Mouse (Mus musculus) limb, embryonic 12.5 days (tissue): ENCODE measurements around the gene Gpbp1. TPM values are rescaled to one million over a fixed set of nuclear protein-coding genes. Genes with fewer than 3 reads are reported as not detected.

ENCODE experiments used
- ATAC-seq: fragments of 200-750 bp; cut with Nextera tagmentation; 2 replicates; pipeline ENCODE4 v1.8.0; 2017; ENCODE audit warnings: low read depth, moderate TSS enrichment; ENCODE audit not compliant: insufficient number of reproducible peaks, insufficient read depth, low FRiP score, low TSS enrichment
- H3K27ac ChIP-seq: fragments of 300-500 bp; sonication (generic); 2 replicates; pipeline ENCODE4 v1.5.1; 2016; ENCODE audit warnings: mild to moderate bottlenecking, moderate library complexity
- H3K27me3 ChIP-seq: fragments of 300-500 bp; sonication (generic); 2 replicates; pipeline ENCODE4 v1.6.1; 2016; ENCODE audit warnings: mild to moderate bottlenecking, moderate library complexity
- H3K36me3 ChIP-seq: fragments of 300-500 bp; sonication (generic); 2 replicates; pipeline ENCODE4 v1.6.1; 2016; ENCODE audit warnings: mild to moderate bottlenecking, moderate library complexity
- H3K4me1 ChIP-seq: fragments of 300-500 bp; sonication (generic); replicated peaks from 2 replicates; pipeline ENCODE4 v1.6.1; 2016
- H3K4me2 ChIP-seq: fragments of 300-500 bp; sonication (generic); 2 replicates; pipeline ENCODE4 v1.6.1; 2016; ENCODE audit warnings: mild to moderate bottlenecking, moderate library complexity
- H3K4me3 ChIP-seq: fragments of 300-500 bp; sonication (generic); replicated peaks from 2 replicates; pipeline ENCODE4 v1.5.1; 2016; ENCODE audit warnings: mild to moderate bottlenecking
- H3K9ac ChIP-seq: fragments of 300-500 bp; sonication (generic); replicated peaks from 2 replicates; pipeline ENCODE4 v1.6.1; 2016; ENCODE audit warnings: mild to moderate bottlenecking, moderate library complexity
- H3K9me3 ChIP-seq: fragments of 300-500 bp; sonication (generic); 2 replicates; pipeline ENCODE4 v1.6.1; 2016; ENCODE audit warnings: mild to moderate bottlenecking, moderate library complexity
- WGBS: fragments of 180-500 bp; shearing (Covaris S2); methylation state at CpG from one replicate; pipeline ENCODE4 v1.1.7; 2016; 5-methylcytosine and 5-hydroxymethylcytosine counted together
- polyA plus RNA-seq: library from polyadenylated mRNA; unstranded; fragments of >200 nt; fragmentation: Nextera tagmentation; extraction: Ambion mirVana; gene quantifications from 2 replicates; pipeline ENCODE4 v1.2.1, GENCODE M21; 2016

Gpbp1 gene
- polyA plus RNA-seq, 1 experiment from 2014 or later: 117 TPM

- Histone ChIP-seq H3K27me3 (no peaks in the 10 kb centered on the region), H3K4me2 (no peak overlapping the region), H3K9ac (no peak overlapping the region), H3K36me3 (no peaks in the 10 kb centered on the region), H3K9me3 (no peaks in the 10 kb centered on the region), H3K27ac (no peak overlapping the region), H3K4me3 (no peak overlapping the region), H3K4me1 (no peaks in the 10 kb centered on the region)
- 89% methylated on average over 7 of the region's 7 CpGs for WGBS
- ATAC-seq: no peak
Measured at GRCm38 (mm10) chr13:111516385-111517150, 26.7 kb upstream of the Gpbp1 start.

- no peak for ATAC-seq
- no peak overlapping the region for H3K4me2 ChIP-seq
- no peaks in the 10 kb centered on the region for H3K9me3 ChIP-seq
- no peak overlapping the region for H3K4me3 ChIP-seq
- WGBS: 26% methylated on average over 5 of the region's 5 CpGs
- no peaks in the 10 kb centered on the region for H3K36me3 ChIP-seq
- H3K27ac ChIP-seq: no peak overlapping the region
- no peak overlapping the region for H3K9ac ChIP-seq
- peaks cover 4% of the 10 kb centered on the region for H3K4me1 ChIP-seq
- H3K27me3 ChIP-seq: no peaks in the 10 kb centered on the region
Measured at GRCm38 (mm10) chr13:111509385-111509784, 19.5 kb upstream of the Gpbp1 start.

- WGBS: 76% methylated on average over 6 of the region's 6 CpGs
- no peaks in the 10 kb centered on the region for H3K9me3 ChIP-seq
- peaks cover 4% of the 10 kb centered on the region for H3K4me1 ChIP-seq
- ATAC-seq: no peak
- no peak overlapping the region for H3K9ac ChIP-seq
- H3K4me3 ChIP-seq: no peak overlapping the region
- no peak overlapping the region for H3K27ac ChIP-seq
- H3K4me2 ChIP-seq: no peak overlapping the region
- no peaks in the 10 kb centered on the region for H3K27me3 ChIP-seq
- no peaks in the 10 kb centered on the region for H3K36me3 ChIP-seq
Measured at GRCm38 (mm10) chr13:111508645-111509044, 18.7 kb upstream of the Gpbp1 start.

- Histone ChIP-seq H3K4me2 (no peak overlapping the region), H3K9me3 (no peaks in the 10 kb centered on the region), H3K27ac (no peak overlapping the region), H3K4me3 (no peak overlapping the region), H3K27me3 (peaks cover 23% of the 10 kb centered on the region), H3K4me1 (no peaks in the 10 kb centered on the region; the same call in 1 of the 2 replicates), H3K36me3 (no peaks in the 10 kb centered on the region), H3K9ac (no peak overlapping the region)
- 48% methylated on average over 11 of the region's 11 CpGs for WGBS
- no peak for ATAC-seq
Measured at GRCm38 (mm10) chr13:111494330-111495029, 4.6 kb upstream of the Gpbp1 start.

- Histone ChIP-seq H3K27me3 (peaks cover 23% of the 10 kb centered on the region), H3K9ac (no peak overlapping the region), H3K4me2 (peak overlapping the region; percentile 63), H3K4me1 (peaks cover 4% of the 10 kb centered on the region), H3K27ac (no peak overlapping the region), H3K4me3 (peak overlapping the region; percentile 100), H3K9me3 (no peaks in the 10 kb centered on the region), H3K36me3 (no peaks in the 10 kb centered on the region)
- WGBS: 17% methylated on average over 13 of the region's 13 CpGs
- ATAC-seq: no peak
Measured at GRCm38 (mm10) chr13:111491046-111491756, 1.3 kb upstream of the Gpbp1 start.

GRCm38 (mm10) chr13:111489502-111489801, 459 bp downstream of the Gpbp1 start:
- Histone ChIP-seq H3K27ac (peak overlapping the region; percentile 99), H3K27me3 (peaks cover 23% of the 10 kb centered on the region), H3K9me3 (no peaks in the 10 kb centered on the region), H3K36me3 (no peaks in the 10 kb centered on the region), H3K4me3 (peak overlapping the region; percentile 100), H3K4me2 (peak overlapping the region; percentile 78), H3K4me1 (peaks cover 17% of the 10 kb centered on the region), H3K9ac (peak overlapping the region; percentile 99)
- WGBS: 1% methylated on average over 30 of the region's 33 CpGs
- peak; percentile 66 for ATAC-seq

GRCm38 (mm10) chr13:111488651-111489501, 1.0 kb downstream of the Gpbp1 start:
- peak overlapping the region; percentile 100 for H3K4me3 ChIP-seq
- H3K9me3 ChIP-seq: no peaks in the 10 kb centered on the region
- peak; percentile 0; the same call in 1 of the 2 replicates for ATAC-seq
- WGBS: under 1% methylated on average over 93 of the region's 98 CpGs
- peaks cover 19% of the 10 kb centered on the region for H3K4me1 ChIP-seq
- peak overlapping the region; percentile 99 for H3K9ac ChIP-seq
- H3K36me3 ChIP-seq: no peaks in the 10 kb centered on the region; the same call in 1 of the 2 replicates
- H3K27me3 ChIP-seq: peaks cover 23% of the 10 kb centered on the region
- peak overlapping the region; percentile 99 for H3K27ac ChIP-seq
- H3K4me2 ChIP-seq: peak overlapping the region; percentile 78

- no peak overlapping the region for H3K4me3 ChIP-seq
- H3K27ac ChIP-seq: no peak overlapping the region
- no peak overlapping the region for H3K4me2 ChIP-seq
- H3K4me1 ChIP-seq: peaks cover 33% of the 10 kb centered on the region
- peaks cover 21% of the 10 kb centered on the region; the same call in 1 of the 2 replicates for H3K36me3 ChIP-seq
- no peaks in the 10 kb centered on the region for H3K9me3 ChIP-seq
- 66% methylated on average over 2 of the region's 2 CpGs for WGBS
- H3K9ac ChIP-seq: no peak overlapping the region
- H3K27me3 ChIP-seq: no peaks in the 10 kb centered on the region
- ATAC-seq: no peak
Measured at GRCm38 (mm10) chr13:111477695-111478094, 12.2 kb downstream of the Gpbp1 start.

- Histone ChIP-seq H3K4me1 (peaks cover 18% of the 10 kb centered on the region), H3K4me3 (no peak overlapping the region), H3K27me3 (no peaks in the 10 kb centered on the region), H3K9ac (no peak overlapping the region), H3K4me2 (no peak overlapping the region), H3K27ac (no peak overlapping the region), H3K36me3 (peaks cover 20% of the 10 kb centered on the region; the same call in 1 of the 2 replicates), H3K9me3 (no peaks in the 10 kb centered on the region)
- ATAC-seq: no peak
- 88% methylated on average over 3 of the region's 3 CpGs for WGBS
Measured at GRCm38 (mm10) chr13:111470562-111471237, 19.2 kb downstream of the Gpbp1 start.

GRCm38 (mm10) chr13:111467350-111467749, 22.6 kb downstream of the Gpbp1 start:
- no peak for ATAC-seq
- Histone ChIP-seq H3K27me3 (no peaks in the 10 kb centered on the region), H3K4me3 (no peak overlapping the region), H3K9ac (no peak overlapping the region), H3K9me3 (no peaks in the 10 kb centered on the region), H3K4me2 (no peak overlapping the region), H3K27ac (no peak overlapping the region), H3K36me3 (peaks cover 40% of the 10 kb centered on the region; the same call in 1 of the 2 replicates), H3K4me1 (no peaks in the 10 kb centered on the region)
- WGBS: 95% methylated on average over 3 of the region's 3 CpGs
